Mouse (Mus musculus): ENCODE results near the gene Map2k1.
A peak's percentile ranks its signal among the peaks of the same experiment; 100 is the strongest.

The Map2k1 gene

GRCm38 (mm10) chr9:64249371-64249770, 4.1 kb downstream of the Map2k1 start:
- DNase-seq, result no peak

- no peak for DNase-seq
Measured at GRCm38 (mm10) chr9:64242381-64242831, 11.0 kb downstream of the Map2k1 start.

DNA sequence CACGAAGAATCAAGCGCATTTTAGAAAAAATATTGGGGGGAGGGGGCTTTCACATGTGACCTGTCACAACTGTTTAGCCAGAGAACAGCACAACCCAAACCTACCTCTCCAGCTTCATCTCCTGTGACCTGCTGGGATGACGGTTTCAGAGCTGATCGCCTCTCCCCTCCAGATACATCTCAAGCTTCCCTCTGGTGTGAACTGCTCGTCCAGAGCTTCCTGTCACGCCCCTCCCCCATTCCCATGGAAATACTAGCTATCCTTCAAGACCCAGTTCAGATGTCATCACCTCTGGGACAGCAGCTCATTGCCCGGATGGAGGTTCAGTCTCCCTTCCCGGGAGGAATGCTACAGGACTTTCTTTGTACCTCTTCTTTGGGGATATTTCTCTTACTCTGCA, 12.8 kb downstream of the Map2k1 start:
- peak; percentile 53 for DNase-seq

DNA sequence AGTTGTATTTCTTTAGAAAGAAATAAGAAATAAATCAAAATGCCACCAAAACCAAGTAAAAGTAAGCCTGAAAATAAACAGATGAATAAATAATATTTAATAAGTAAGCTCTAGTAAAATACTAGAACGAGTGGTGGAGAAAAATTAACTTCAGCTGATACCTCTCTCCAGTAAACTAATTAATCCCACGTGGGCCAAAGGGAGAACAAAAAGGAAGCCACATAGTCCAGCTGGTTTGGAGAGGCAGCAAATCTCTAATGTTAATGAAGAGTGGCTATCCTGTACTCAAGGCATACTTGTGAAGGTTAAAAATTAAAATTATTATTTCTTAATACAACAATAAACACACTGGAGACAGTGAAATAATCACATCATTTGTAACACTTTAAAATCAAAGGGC, 13.3 kb downstream of the Map2k1 start:
- no peak for DNase-seq

DNA sequence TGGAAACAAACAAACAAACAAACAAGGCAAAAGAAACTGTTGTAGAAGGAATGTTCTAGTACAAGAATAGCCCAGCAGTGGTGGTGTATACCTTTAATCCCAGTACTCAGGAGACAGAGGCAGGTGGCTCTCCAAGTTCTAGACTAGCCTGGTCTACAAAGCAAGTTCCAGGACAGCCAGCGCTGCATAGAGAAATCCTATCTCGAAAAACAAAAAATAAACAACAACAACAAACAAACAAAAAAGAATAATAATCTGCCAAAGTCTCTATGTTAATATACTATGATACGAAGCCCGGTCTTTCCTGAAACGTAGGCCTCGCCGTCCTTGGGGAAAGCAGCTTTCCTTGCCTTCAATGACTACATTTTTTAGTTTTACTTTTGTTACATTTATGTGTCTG, 17.4 kb downstream of the Map2k1 start:
- DNase-seq, result no peak

GRCm38 (mm10) chr9:64234768-64235435, 18.5 kb downstream of the Map2k1 start, which contains the start of gene Uchl4:
Uchl4 (plus strand) TSS chr9:64235201.
- no peak for DNase-seq

DNA sequence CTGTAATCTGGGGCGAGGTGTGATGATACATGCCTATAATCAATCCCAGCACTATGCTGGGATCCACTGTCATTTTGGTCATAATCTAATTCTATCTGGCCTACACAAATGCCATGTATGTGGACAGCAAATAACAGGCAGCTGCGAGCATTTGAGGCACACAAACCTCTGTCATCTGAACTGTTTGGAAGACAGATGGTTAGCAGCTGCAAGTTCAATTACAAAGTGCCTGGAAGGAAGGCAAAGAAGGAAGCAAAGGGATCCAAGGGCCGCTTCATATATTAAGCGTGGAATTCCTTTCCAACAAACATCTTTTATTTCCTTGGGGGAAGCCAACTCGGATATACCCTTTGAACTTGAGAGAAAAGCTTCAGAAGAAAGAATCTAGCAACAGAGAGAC, 19.8 kb downstream of the Map2k1 start:
- DNase-seq, result no peak

GRCm38 (mm10) chr9:64232257-64232957, 21.0 kb downstream of the Map2k1 start:
- peak; percentile 51 for DNase-seq

GRCm38 (mm10) chr9:64231674-64232073, 21.8 kb downstream of the Map2k1 start:
- DNase-seq, result no peak

- no peak for DNase-seq
Measured at GRCm38 (mm10) chr9:64231171-64231570, 22.3 kb downstream of the Map2k1 start.

- DNase-seq, result no peak
Measured at GRCm38 (mm10) chr9:64228972-64229371, 24.5 kb downstream of the Map2k1 start.

GRCm38 (mm10) chr9:64227736-64228135, 25.7 kb downstream of the Map2k1 start:
- DNase-seq, result no peak

- DNase-seq, result no peak
Measured at GRCm38 (mm10) chr9:64225805-64226204, 27.6 kb downstream of the Map2k1 start.

DNA sequence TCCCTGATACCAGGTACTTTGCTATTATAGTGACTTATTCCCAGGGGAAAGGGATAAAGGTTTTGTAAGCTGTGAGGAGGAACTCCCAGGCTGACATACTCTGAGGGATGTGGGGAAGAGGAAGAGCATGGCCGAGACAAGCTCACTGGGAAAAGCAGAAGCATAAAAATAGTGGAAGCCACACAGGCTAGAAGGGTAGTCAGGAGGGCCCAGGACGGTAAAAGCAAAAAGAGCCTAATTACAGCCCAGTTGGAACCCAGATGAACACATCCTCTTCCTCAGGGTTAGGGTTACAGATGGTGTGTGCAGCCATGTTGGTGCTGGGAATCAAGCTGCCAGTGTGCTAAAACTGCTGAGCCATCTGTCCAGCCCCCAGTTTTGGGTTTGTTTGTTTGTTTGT, 31.3 kb downstream of the Map2k1 start:
- no peak for DNase-seq

DNA sequence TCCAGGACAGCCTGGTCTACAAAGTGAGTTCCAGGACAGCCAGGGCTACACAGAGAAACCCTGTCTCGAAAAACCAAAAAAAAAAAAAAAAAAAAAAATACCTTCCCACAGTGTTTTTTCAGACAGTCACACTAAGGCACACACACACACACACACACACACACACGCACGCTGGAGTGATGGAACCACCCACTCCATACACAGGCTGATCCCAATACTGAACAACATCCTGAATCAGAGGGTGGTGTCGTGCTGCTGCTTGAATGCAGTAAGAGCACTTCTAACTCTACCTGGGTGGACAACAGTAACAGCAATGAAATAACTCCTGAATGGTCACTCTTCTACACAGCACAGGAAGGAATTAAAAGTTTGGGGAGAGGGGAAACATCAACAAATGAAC, 32.0 kb downstream of the Map2k1 start:
- DNase-seq, result no peak

- no peak for DNase-seq
Measured at GRCm38 (mm10) chr9:64220603-64221002, 32.8 kb downstream of the Map2k1 start.

- DNase-seq, result no peak
Measured at GRCm38 (mm10) chr9:64219772-64220420, 33.5 kb downstream of the Map2k1 start.

DNA sequence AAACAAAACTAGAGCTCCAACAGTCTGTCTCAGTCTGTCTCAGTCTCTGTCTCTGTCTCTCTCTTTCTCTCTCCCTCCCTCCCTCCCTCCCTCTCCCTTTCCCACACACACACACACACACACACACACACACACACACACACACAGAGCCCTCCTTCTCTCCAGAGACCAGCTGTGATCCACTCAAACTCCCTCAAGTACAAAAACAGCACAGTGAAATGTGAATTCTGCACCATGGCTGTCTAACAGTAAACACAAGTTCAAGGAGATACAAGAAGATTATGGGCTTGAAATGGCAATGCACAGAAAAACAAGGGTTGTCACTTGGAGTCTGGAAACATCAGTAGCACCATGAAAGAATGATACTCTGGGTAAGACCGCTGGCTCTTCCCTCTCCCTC, 34.1 kb downstream of the Map2k1 start:
- no peak for DNase-seq

GRCm38 (mm10) chr9:64217887-64218286, 35.5 kb downstream of the Map2k1 start:
- no peak for DNase-seq

DNA sequence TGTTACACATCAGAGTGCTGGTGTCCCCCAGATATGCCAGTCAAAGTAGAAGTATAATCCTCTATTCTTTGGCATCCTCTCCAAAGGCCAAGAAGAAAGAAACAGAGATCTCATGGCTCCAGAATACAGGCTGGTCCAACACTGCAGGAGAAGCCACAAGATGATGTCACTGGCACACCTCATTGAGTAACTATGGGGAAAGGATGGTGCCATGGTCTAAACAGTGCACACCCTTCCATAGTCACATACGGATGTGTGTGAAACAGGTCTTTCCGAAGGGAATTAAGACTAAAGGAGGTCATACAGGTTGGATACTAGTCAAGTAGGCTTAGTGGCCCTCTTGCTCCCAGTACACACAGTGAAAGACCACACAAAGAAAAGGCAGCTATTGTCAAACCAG, 36.8 kb downstream of the Map2k1 start:
- no peak for DNase-seq

GRCm38 (mm10) chr9:64216090-64216489, 37.3 kb downstream of the Map2k1 start:
- no peak for DNase-seq

- no peak for DNase-seq
Measured at GRCm38 (mm10) chr9:64214452-64214851, 39.0 kb downstream of the Map2k1 start.

DNA sequence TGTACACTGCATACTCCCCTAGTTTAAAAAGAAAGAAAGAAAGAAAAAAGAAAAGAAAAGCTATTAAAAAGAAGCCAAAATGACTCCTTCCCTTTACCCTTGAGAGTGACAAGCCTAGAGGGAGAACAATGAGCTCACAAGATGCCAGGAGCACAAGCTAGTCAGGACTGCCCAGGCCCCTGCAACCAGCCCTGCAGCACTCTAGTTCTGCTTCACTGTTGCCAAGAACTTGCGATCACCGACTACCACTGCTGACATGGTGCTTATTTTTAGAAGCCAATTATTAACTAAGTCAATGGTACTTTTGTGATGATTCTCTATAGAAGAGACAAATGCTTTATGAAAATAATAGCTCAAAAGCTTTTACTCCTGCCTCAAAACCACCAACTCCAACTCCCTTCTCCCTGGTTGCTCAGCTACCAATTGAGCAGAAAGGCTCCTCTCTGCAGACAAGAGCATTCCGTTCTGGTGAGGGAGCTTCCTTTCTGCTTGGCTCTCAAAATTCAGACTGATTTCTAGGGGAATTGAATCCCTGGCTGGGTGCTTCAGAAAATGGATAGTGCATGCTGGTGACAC, 45.8 kb downstream of the Map2k1 start:
- DNase-seq, result no peak

DNA sequence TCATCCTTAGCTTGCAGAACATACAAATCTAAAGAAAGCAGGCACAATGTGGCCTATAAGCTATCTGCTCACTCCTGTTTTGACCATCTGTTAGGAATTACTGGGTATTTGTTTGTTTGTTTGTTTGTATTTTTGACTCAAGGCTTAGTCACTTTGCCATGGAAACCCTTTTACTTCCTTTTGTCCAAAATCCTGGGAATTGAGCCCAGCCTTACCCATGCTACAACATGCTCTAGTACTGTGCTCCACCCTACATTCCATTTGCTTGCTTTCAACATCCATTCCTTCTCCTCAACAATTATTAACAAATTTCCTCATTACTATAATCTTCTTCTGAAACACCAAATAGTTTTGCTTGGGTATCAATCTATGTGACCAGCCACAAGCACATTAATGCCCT, 50.6 kb downstream of the Map2k1 start:
- DNase-seq, result no peak

Data from retina, postnatal 1 day (tissue).